Mouse (Mus musculus): ENCODE measurements at regions not wholly inside any gene's neighbourhood (a gene's known extent, or its start where the extent isn't known, plus 50 kb on each side); places are given as distances from the start of the nearest gene placed in this dataset.

DNA sequence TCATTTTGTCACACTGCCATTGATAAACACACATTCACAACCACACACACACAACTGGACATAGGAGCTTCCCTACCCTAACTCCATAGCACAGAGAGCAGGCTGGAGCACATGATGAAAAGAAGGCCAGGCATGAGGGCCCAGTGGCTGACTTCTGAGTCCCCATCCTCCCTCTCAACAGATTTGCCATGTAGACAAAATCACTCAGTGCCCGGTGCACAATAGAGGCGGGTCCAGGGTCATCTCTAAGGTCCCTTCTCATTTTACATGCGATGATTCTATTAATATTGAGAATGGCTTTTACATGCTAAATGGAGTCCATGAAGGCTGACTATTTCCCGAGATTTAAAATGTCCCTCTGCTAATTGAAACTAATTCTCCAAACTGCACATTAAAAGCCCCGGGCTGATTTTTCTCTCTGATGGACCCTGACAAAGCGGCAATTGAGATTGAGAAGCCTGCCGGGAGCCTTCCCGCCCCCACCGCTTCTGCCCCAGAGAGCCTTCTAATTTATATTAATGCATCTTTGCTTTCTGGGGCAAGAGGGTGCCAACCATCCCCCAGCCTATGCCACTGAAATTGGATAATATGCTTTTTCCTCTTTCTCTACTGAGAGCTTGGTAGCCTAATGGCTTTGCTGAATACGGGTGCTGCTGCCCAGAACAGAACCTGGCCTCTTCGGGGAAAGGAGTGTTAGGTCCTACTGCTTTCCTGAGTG, 252.7 kb upstream of the Dio3 start:
- TF ChIP-seq CTCF (IDR thresholded peaks at IDR 0.05; ENCODE audit: control insufficient read depth, insufficient read depth, low read length) = no peak
- TF ChIP-seq POLR2A (IDR thresholded peaks at IDR 0.05; ENCODE audit: borderline replicate concordance, control insufficient read depth, low read depth, low read length) = no peak

All from bone marrow, adult 2 months (tissue).